Comparison of ENCODE assay signal across 8 mouse cellular contexts in the genomic region with DNA sequence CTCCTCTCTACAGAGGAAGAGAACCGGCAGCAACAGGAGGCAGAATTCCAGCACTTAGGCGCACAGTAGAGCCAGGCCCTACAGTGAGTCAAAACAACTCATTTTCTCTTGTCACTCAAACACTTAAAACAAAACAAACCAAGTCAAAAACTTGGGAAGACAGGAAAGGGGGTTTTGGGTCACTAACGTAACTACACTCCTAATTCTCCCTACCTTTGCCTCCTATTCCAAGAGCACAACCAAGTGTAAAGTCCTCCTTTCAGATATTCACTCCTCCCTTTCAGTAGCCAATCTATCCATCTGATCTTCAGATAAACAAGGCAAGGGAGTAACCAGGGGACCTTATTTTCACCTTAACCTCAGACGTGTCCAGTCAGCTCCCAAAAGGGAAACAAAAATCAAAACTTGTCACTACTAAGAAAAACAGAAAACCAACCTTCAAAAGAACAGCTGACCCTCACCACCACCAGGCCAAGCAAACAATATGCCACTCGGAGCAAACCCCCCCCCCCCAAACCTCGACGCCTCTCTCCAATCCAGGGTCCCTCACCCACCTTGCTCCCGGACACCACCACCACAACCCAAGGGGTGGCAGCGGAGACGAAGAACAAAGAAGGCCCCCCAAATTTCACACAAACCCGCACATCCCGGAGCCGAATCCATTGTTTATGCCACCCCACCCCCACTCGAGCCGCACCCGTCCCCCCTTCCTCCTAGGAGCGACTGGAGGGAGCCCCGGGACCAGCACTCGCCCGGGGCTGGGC. TPM values are rescaled to one million over a fixed set of nuclear protein-coding genes. Genes with fewer than 3 reads are reported as not detected.
DNase-seq lines count a peak whose midpoint lies in the region; ATAC-seq and TF ChIP-seq lines count a peak whose summit lies in the region.

No protein-coding gene starts in this region.

- peaks cover 28% of the 10 kb centered on the region for H3K4me1 ChIP-seq in liver, adult 2 months (ENCODE audit: control insufficient read depth, insufficient read depth, low read length)
- peaks cover 6% of the 10 kb centered on the region; the same call in 1 of the 2 replicates for H3K4me1 ChIP-seq in cortical plate, adult 2 months (ENCODE audit: control insufficient read depth, insufficient read depth, low read length)
- peaks cover 27% of the 10 kb centered on the region for H3K4me1 ChIP-seq in hindbrain, embryonic 16.5 days (ENCODE audit: control insufficient read depth, insufficient read depth, low read depth, low read length)
- H3K4me1 ChIP-seq in midbrain, embryonic 13.5 days (replicated peaks) = peaks cover 38% of the 10 kb centered on the region

- intact Hi-C loops in left cerebral cortex, postnatal 10 days (cut with DNase I) = loop anchor here (5.0 kb wide), 1 partner anchor 36 kb away; a partner anchor contains a TSS

- no peak; the same call in 1 of the 2 replicates for ATAC-seq in hindbrain, embryonic 16.5 days
- no peak for ATAC-seq in midbrain, embryonic 13.5 days

- peaks cover 23% of the 10 kb centered on the region for H3K79me2 ChIP-seq in liver, adult 2 months (ENCODE audit: control insufficient read depth, insufficient read depth, low read length)

- peak overlapping the region; percentile 59 for H3K4me2 ChIP-seq in hindbrain, embryonic 16.5 days (ENCODE audit: low read length)
- peak overlapping the region; percentile 82 for H3K4me2 ChIP-seq in midbrain, embryonic 13.5 days (replicated peaks)

- H3K9me3 ChIP-seq in hindbrain, embryonic 16.5 days (ENCODE audit: control insufficient read depth, low read length) = no peaks in the 10 kb centered on the region
- H3K9me3 ChIP-seq in midbrain, embryonic 13.5 days = no peaks in the 10 kb centered on the region

- TF ChIP-seq CTCF in liver, adult 2 months (IDR thresholded peaks at IDR 0.05; ENCODE audit: low read depth, low read length) = no peak
- no peak for TF ChIP-seq CTCF in cortical plate, adult 2 months (IDR thresholded peaks at IDR 0.05; ENCODE audit: extremely low read depth, insufficient read depth, low read length)

- H3K4me3 ChIP-seq in liver, adult 2 months (ENCODE audit: insufficient read depth, low read depth, low read length) = peak overlapping the region; percentile 88
- peak overlapping the region; percentile 44 for H3K4me3 ChIP-seq in cortical plate, adult 2 months (ENCODE audit: insufficient read depth, low read length)
- H3K4me3 ChIP-seq in hindbrain, embryonic 16.5 days (ENCODE audit: low read length) = peak overlapping the region; percentile 90
- H3K4me3 ChIP-seq in midbrain, embryonic 13.5 days (replicated peaks) = peak overlapping the region; percentile 96

- TF ChIP-seq POLR2A in liver, adult 2 months (IDR thresholded peaks at IDR 0.05; ENCODE audit: extremely low read depth, insufficient read depth, low read length) = no peak
- TF ChIP-seq POLR2A in cortical plate, adult 2 months (IDR thresholded peaks at IDR 0.05; ENCODE audit: extremely low read depth, insufficient read depth, low read length) = no peak

- DNase-seq in liver, adult 2 months (ENCODE audit: extremely low read depth, low read depth, low spot score) = peak; percentile 87
- no peak for DNase-seq in liver
- DNase-seq in left cerebral cortex, postnatal 10 days (ENCODE audit: extremely low spot score in 1 of 2, low spot score in 2 of 2) = no peak
- DNase-seq in retina, embryonic 14.5 days (ENCODE audit: low spot score) = no peak
- DNase-seq in thymus, postnatal 25 days = no peak

- peak overlapping the region; percentile 95 for H3K27ac ChIP-seq in liver, adult 2 months (replicated peaks; ENCODE audit: insufficient read depth, low read depth, low read length)
- H3K27ac ChIP-seq in cortical plate, adult 2 months (ENCODE audit: insufficient read depth, low read length) = no peak overlapping the region
- peak overlapping the region; percentile 94 for H3K27ac ChIP-seq in hindbrain, embryonic 16.5 days (ENCODE audit: low read depth, low read length)
- H3K27ac ChIP-seq in midbrain, embryonic 13.5 days = peak overlapping the region; percentile 97

- H3K27me3 ChIP-seq in liver, adult 2 months (ENCODE audit: control insufficient read depth, insufficient read depth, low read length) = no peaks in the 10 kb centered on the region
- H3K27me3 ChIP-seq in hindbrain, embryonic 16.5 days (replicated peaks; ENCODE audit: control insufficient read depth, insufficient read depth, low read length) = no peaks in the 10 kb centered on the region
- H3K27me3 ChIP-seq in midbrain, embryonic 13.5 days = no peaks in the 10 kb centered on the region

- WGBS in liver, adult 2 months = 2% methylated on average over 20 of the region's 20 CpGs
- 4% methylated on average over 16 of the region's 20 CpGs for WGBS in hindbrain, embryonic 16.5 days
- WGBS in midbrain, embryonic 13.5 days = 8% methylated on average over 18 of the region's 20 CpGs

- peak overlapping the region; percentile 96 for H3K9ac ChIP-seq in liver, adult 2 months (ENCODE audit: low read depth, low read length)
- H3K9ac ChIP-seq in hindbrain, embryonic 16.5 days (ENCODE audit: low read depth, low read length) = peak overlapping the region; percentile 99
- peak overlapping the region; percentile 97 for H3K9ac ChIP-seq in midbrain, embryonic 13.5 days (replicated peaks)

- peaks cover 21% of the 10 kb centered on the region for H3K36me3 ChIP-seq in liver, adult 2 months (ENCODE audit: control insufficient read depth, insufficient read depth, low read length)
- peaks cover 15% of the 10 kb centered on the region for H3K36me3 ChIP-seq in hindbrain, embryonic 16.5 days (ENCODE audit: control insufficient read depth, insufficient read depth, low read length)
- peaks cover 32% of the 10 kb centered on the region for H3K36me3 ChIP-seq in midbrain, embryonic 13.5 days

RNA-seq across cellular contexts. Expression of a gene that starts 0.6 kb away (rescaled TPM):
- 52.0 and 57.7 TPM in 2 replicates for total RNA-seq in liver, adult 2 months (2014; rRNA removed)
- polyA plus RNA-seq in liver, adult 2 months (2012; rRNA removed) = 37.9 and 40.9 TPM in 2 replicates
- polyA plus RNA-seq in cortical plate, adult 2 months (2012; rRNA removed) = 31.3 and 38.9 TPM in 2 replicates
- 20.8 and 26.1 TPM in 2 replicates for polyA plus RNA-seq in hindbrain, embryonic 16.5 days (2015; fragmentation: Nextera tagmentation; extraction: Ambion mirVana)
- polyA plus RNA-seq in midbrain, embryonic 13.5 days (2015; fragmentation: Nextera tagmentation; extraction: Ambion mirVana) = 33.5 and 34.6 TPM in 2 replicates
- 10 to 100 TPM; 37.2 to 40.3 TPM for total RNA-seq in left cerebral cortex, postnatal 10 days (2021)

RNA-seq across cellular contexts. Expression of a gene that starts 34.7 kb away (rescaled TPM):
- total RNA-seq in liver, adult 2 months (2014; rRNA removed) = 69.1 and 78.1 TPM in 2 replicates
- polyA plus RNA-seq in liver, adult 2 months (2012; rRNA removed) = 10.7 and 16.9 TPM in 2 replicates
- polyA plus RNA-seq in cortical plate, adult 2 months (2012; rRNA removed) = 130 and 157 TPM in 2 replicates
- polyA plus RNA-seq in hindbrain, embryonic 16.5 days (2015; fragmentation: Nextera tagmentation; extraction: Ambion mirVana) = 217 TPM in 2 replicates
- 301 and 329 TPM in 2 replicates for polyA plus RNA-seq in midbrain, embryonic 13.5 days (2015; fragmentation: Nextera tagmentation; extraction: Ambion mirVana)
- total RNA-seq in left cerebral cortex, postnatal 10 days (2021) = 100 to 1,000 TPM; 124 to 131 TPM

Comparison
In these comparisons a context has a peak if more than half of its experiments do, and no peak if none do; other contexts are left out.
1. H3K4me3 ChIP-seq: peak in every context shown above with its lines; median percentile 96 in midbrain, embryonic 13.5 days; 90 in hindbrain, embryonic 16.5 days; 88 in liver, adult 2 months; 44 in cortical plate, adult 2 months.